Comparison of ENCODE assay signal across 17 mouse cellular contexts in genomic region chr9:120023086-120023811, GRCm38 (mm10). TPM values are rescaled to one million over a fixed set of nuclear protein-coding genes. Genes with fewer than 3 reads are reported as not detected.
A peak's percentile ranks its signal among the peaks of the same experiment; 100 is the strongest.
DNase-seq lines count a peak whose midpoint lies in the region; ATAC-seq and TF ChIP-seq lines count a peak whose summit lies in the region.
"Had no signal": no experiment of that assay in that cellular context is flagged by ENCODE, and none has a peak within 500 bp of the region (broad histone marks: within the 10 kb centered on the region; RNA-seq: fewer than 3 reads in every experiment).

Xirp1 (minus strand) TSS chr9:120023598.

- H3K9ac ChIP-seq in lung, embryonic 14.5 days: no peak within 1 kb of the TSS
- H3K9ac ChIP-seq in heart, postnatal 0 days (replicated peaks; ENCODE audit: low read depth, low read length): peak within 1 kb of the TSS; percentile 98
- H3K9ac ChIP-seq: embryonic facial prominence, embryonic 12.5 days; liver, embryonic 15.5 days had no signal

- no peak within 1 kb of the TSS for H3K4me3 ChIP-seq in lung, embryonic 14.5 days (ENCODE audit: low read depth, low read length)
- peak within 1 kb of the TSS; percentile 78 for H3K4me3 ChIP-seq in heart, postnatal 0 days (ENCODE audit: low read depth, low read length)
- H3K4me3 ChIP-seq: embryonic facial prominence, embryonic 12.5 days; liver, embryonic 15.5 days; megakaryocyte, embryonic 14.5 days had no signal

- no peak for ATAC-seq in lung, embryonic 14.5 days (ENCODE audit: insufficient read depth)
- peak; percentile 51 for ATAC-seq in heart, postnatal 0 days (ENCODE audit: insufficient read depth, low read depth)
- ATAC-seq: CD4-positive, CD25-positive, alpha-beta regulatory T cell, adult 4 months; hindbrain, embryonic 16.5 days had no signal

- no peaks in the 10 kb centered on the region for H3K27me3 ChIP-seq in lung, embryonic 14.5 days (ENCODE audit: insufficient read depth, low read length)
- no peaks in the 10 kb centered on the region for H3K27me3 ChIP-seq in heart, postnatal 0 days (ENCODE audit: control insufficient read depth, insufficient read depth, low read length)
- H3K27me3 ChIP-seq: embryonic facial prominence, embryonic 12.5 days; liver, embryonic 15.5 days had no signal

- TF ChIP-seq CTCF in lung, embryonic 14.5 days (IDR thresholded peaks at IDR 0.05; ENCODE audit: low read depth): no peak
- no peak for TF ChIP-seq CTCF in heart, postnatal 0 days (IDR thresholded peaks at IDR 0.05; ENCODE audit: low read depth)

- no peaks in the 10 kb centered on the region for H3K9me3 ChIP-seq in lung, embryonic 14.5 days (ENCODE audit: low read depth, low read length)
- H3K9me3 ChIP-seq in heart, postnatal 0 days (replicated peaks; ENCODE audit: control insufficient read depth, low read length): no peaks in the 10 kb centered on the region
- H3K9me3 ChIP-seq: embryonic facial prominence, embryonic 12.5 days; liver, embryonic 15.5 days; megakaryocyte, embryonic 14.5 days had no signal

- TF ChIP-seq EP300 in heart, postnatal 0 days (IDR thresholded peaks at IDR 0.05; ENCODE audit: low read depth): no peak

- WGBS in lung, embryonic 14.5 days: 74% methylated on average over 18 of the region's 18 CpGs
- 29% methylated on average over 18 of the region's 18 CpGs for WGBS in heart, postnatal 0 days

- H3K36me3 ChIP-seq in lung, embryonic 14.5 days (ENCODE audit: insufficient read depth): no peaks in the 10 kb centered on the region
- peaks cover 15% of the 10 kb centered on the region for H3K36me3 ChIP-seq in heart, postnatal 0 days (replicated peaks; ENCODE audit: control insufficient read depth, insufficient read depth, low read length)
- H3K36me3 ChIP-seq: embryonic facial prominence, embryonic 12.5 days; liver, embryonic 15.5 days had no signal

- 0 out of 2 replicates have a peak, but pooled peaks cover 6% of the 10 kb centered on the region for H3K4me1 ChIP-seq in lung, embryonic 14.5 days (ENCODE audit: insufficient read depth)
- peaks cover 31% of the 10 kb centered on the region for H3K4me1 ChIP-seq in heart, postnatal 0 days (ENCODE audit: control insufficient read depth, insufficient read depth)

- peak within 1 kb of the TSS; percentile 36; the same call in 1 of the 2 replicates for H3K27ac ChIP-seq in lung, embryonic 14.5 days (ENCODE audit: low read depth)
- peak within 1 kb of the TSS; percentile 98 for H3K27ac ChIP-seq in heart, postnatal 0 days (ENCODE audit: low read depth)
- H3K27ac ChIP-seq: embryonic facial prominence, embryonic 12.5 days; liver, embryonic 15.5 days had no signal

- no peak within 1 kb of the TSS for H3K4me2 ChIP-seq in lung, embryonic 14.5 days
- peak within 1 kb of the TSS; percentile 59 for H3K4me2 ChIP-seq in heart, postnatal 0 days (ENCODE audit: low read depth, low read length)
- H3K4me2 ChIP-seq: embryonic facial prominence, embryonic 12.5 days; liver, embryonic 15.5 days had no signal

- DNase-seq in lung, embryonic 14.5 days: no peak
- no peak for DNase-seq in lung, postnatal 4 days
- DNase-seq in heart, adult 18-20 months: peak; percentile 61 to 68
- DNase-seq in heart, postnatal 0 days (ENCODE audit: low spot score): peak; percentile 88
- peak; percentile 76 for DNase-seq in skeletal muscle tissue, adult 2 months (ENCODE audit: low read depth, low spot score)
- DNase-seq in thymus, postnatal 10 days (ENCODE audit: low spot score in 2 of 2): no peak
- DNase-seq in spleen, postnatal 4 days (ENCODE audit: low spot score in 2 of 2): no peak
- no peak for DNase-seq in layer of hippocampus, adult 11-12 months (ENCODE audit: low spot score)
- DNase-seq: adrenal gland, postnatal 36 days; kidney, adult 9 months had no signal

RNA-seq across cellular contexts. Expression of gene Xirp1, which starts in this region (rescaled TPM):
- 0.07 and 0.87 TPM in 2 replicates for polyA plus RNA-seq in lung, embryonic 14.5 days (2014; fragmentation: Nextera tagmentation; extraction: Ambion mirVana)
- 100 to 1,000 TPM; 145 to 150 TPM for total RNA-seq in heart, adult 18-20 months (2021)
- 140 and 178 TPM in 2 replicates for total RNA-seq in heart, postnatal 0 days (2014; rRNA removed; ENCODE audit: low replicate concordance)
- 38.4 and 45.1 TPM in 2 replicates for polyA plus RNA-seq in heart, postnatal 0 days (2015; fragmentation: Nextera tagmentation; extraction: Ambion mirVana)
- polyA plus RNA-seq: CD4-positive, CD25-positive, alpha-beta regulatory T cell, adult 4 months; forebrain, embryonic 11.5 days; hindbrain, embryonic 16.5 days; midbrain, postnatal 0 days had no signal

Comparison
In these comparisons a context has a peak if more than half of its experiments do, and no peak if none do; other contexts are left out.
1. RNA of gene Xirp1 (polyA plus RNA-seq): 38.4 to 45.1 TPM in heart, postnatal 0 days; 0.07 to 0.87 TPM in lung, embryonic 14.5 days; every median in the first group is over 10 times any median in the second.
2. DNase-seq: peak in heart, adult 18-20 months (2 of 2), heart, postnatal 0 days (single experiment) and skeletal muscle tissue, adult 2 months (single experiment); none in lung, embryonic 14.5 days (single experiment), lung, postnatal 4 days (0 of 2), thymus, postnatal 10 days (0 of 2), spleen, postnatal 4 days (0 of 2) and layer of hippocampus, adult 11-12 months (single experiment).